Mouse (Mus musculus): Measurements from ENCODE around the gene Lin7b.

DNA sequence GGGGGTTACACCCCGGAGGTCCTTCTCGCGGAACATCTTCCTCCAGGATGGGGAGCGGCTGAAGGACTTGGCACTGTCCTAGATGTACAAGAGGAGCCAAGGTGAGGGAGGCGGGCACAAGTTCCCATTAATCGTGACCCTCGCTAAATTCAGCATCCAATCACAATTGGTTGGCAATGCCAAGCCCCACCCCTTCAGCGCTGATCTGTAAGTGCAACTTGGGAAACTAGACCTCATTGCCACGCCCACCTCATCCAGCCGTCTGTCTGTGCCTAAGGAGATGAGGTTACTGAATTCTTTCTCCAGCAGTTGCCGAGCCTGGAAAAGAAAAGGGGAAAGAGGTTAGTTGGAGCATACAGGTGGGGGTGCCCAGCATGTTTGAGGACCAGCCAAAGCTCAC is 29.7 kb downstream of the Lin7b start:
- TF ChIP-seq POLR2A (IDR thresholded peaks at IDR 0.05; ENCODE audit: borderline replicate concordance, control insufficient read depth, low read depth, low read length) (no peak), CTCF (IDR thresholded peaks at IDR 0.05; ENCODE audit: control insufficient read depth, insufficient read depth, low read length) (no peak)

All from bone marrow, adult 2 months (tissue).